In the genomic region with DNA sequence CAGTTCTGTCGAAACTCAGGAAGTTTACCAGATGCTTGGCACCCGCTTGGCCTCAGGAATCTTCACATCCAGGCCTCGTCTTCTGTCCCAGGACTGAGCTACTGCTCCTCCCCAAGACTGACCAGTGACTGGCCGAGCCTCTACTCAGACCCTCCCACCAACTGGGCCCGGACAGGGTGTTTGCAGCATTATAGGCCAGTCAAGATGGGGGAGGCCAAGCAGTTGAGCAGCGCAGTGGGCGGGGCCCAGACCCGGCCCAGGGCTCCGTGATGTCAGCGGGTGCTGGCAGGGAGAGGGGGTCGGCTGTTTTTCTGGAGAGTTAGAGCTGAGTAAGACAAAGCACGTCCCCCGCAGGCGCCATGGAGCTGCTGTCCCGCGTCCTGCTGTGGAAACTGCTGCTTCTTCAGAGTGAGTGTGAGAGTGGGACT, we compare ENCODE assay signal across 7 mouse cellular contexts. TPM values are rescaled to one million over a fixed set of nuclear protein-coding genes. Genes with fewer than 3 reads are reported as not detected.
DNase-seq lines count a peak whose midpoint lies in the region; ATAC-seq lines count a peak whose summit lies in the region.

Mxra8 (plus strand) TSS at position 198 of the 428 bp plus-strand sequence.

- H3K4me1 ChIP-seq in hindbrain, embryonic 12.5 days = peaks cover 28% of the 10 kb centered on the region
- peaks cover 45% of the 10 kb centered on the region for H3K4me1 ChIP-seq in limb, embryonic 15.5 days

- H3K9ac ChIP-seq in hindbrain, embryonic 12.5 days = peak within 1 kb of the TSS; percentile 62
- peak within 1 kb of the TSS; percentile 55 for H3K9ac ChIP-seq in limb, embryonic 15.5 days

- peaks cover 17% of the 10 kb centered on the region for H3K27me3 ChIP-seq in hindbrain, embryonic 12.5 days
- no peaks in the 10 kb centered on the region for H3K27me3 ChIP-seq in limb, embryonic 15.5 days

- peak; percentile 67 for ATAC-seq in hindbrain, embryonic 12.5 days (ENCODE audit: low FRiP score)
- peak; percentile 79 for ATAC-seq in limb, embryonic 15.5 days (ENCODE audit: insufficient number of reproducible peaks, low FRiP score, low TSS enrichment, low read depth)
- ATAC-seq in monocyte, adult 5-6 weeks (replicated peaks; ENCODE audit: insufficient number of reproducible peaks, low FRiP score, low TSS enrichment, poor library complexity, severe bottlenecking) = no peak

- peaks cover 5% of the 10 kb centered on the region; the same call in 1 of the 2 replicates for H3K36me3 ChIP-seq in hindbrain, embryonic 12.5 days
- peaks cover 24% of the 10 kb centered on the region for H3K36me3 ChIP-seq in limb, embryonic 15.5 days

- H3K27ac ChIP-seq in hindbrain, embryonic 12.5 days = peak within 1 kb of the TSS; percentile 55; the same call in 1 of the 2 replicates
- H3K27ac ChIP-seq in limb, embryonic 15.5 days = peak within 1 kb of the TSS; percentile 86

- H3K9me3 ChIP-seq in hindbrain, embryonic 12.5 days (replicated peaks) = no peaks in the 10 kb centered on the region
- H3K9me3 ChIP-seq in limb, embryonic 15.5 days = no peaks in the 10 kb centered on the region

- peak within 1 kb of the TSS; percentile 70 for H3K4me2 ChIP-seq in hindbrain, embryonic 12.5 days (replicated peaks)
- peak within 1 kb of the TSS; percentile 92 for H3K4me2 ChIP-seq in limb, embryonic 15.5 days

- H3K4me3 ChIP-seq in hindbrain, embryonic 12.5 days = peak within 1 kb of the TSS; percentile 36
- peak within 1 kb of the TSS; percentile 56 for H3K4me3 ChIP-seq in limb, embryonic 15.5 days

- 2% methylated on average over 16 of the region's 16 CpGs for WGBS in hindbrain, embryonic 12.5 days
- 4% methylated on average over 16 of the region's 16 CpGs for WGBS in limb, embryonic 15.5 days

- DNase-seq in MN1 (ENCODE audit: low spot score) = peak; percentile 94
- DNase-seq in adrenal gland, postnatal 14 days = peak; percentile 91
- peak; percentile 75 for DNase-seq in forelimb bud, embryonic 11.5 days (ENCODE audit: low read depth, low spot score)
- DNase-seq in right cerebral cortex, postnatal 25 days = no peak

RNA-seq across cellular contexts. Expression of gene Mxra8, which starts in this region (rescaled TPM):
- 40.6 and 44.3 TPM in 2 replicates for total RNA-seq in adrenal gland, postnatal 14 days (2021)
- polyA plus RNA-seq in hindbrain, embryonic 12.5 days (2016; fragmentation: Nextera tagmentation; extraction: Ambion mirVana) = 40.6 and 40.7 TPM in 2 replicates
- 150 and 197 TPM in 2 replicates for polyA plus RNA-seq in limb, embryonic 15.5 days (2015; fragmentation: Nextera tagmentation; extraction: Ambion mirVana)
- total RNA-seq in monocyte, adult 5-6 weeks (2017) = 0.29 to 15.8 TPM (median 2.0 TPM) in 3 replicates
